ENCODE assay signal across 17 mouse cellular contexts in genomic region chr19:34758754-34759153, GRCm38 (mm10). TPM values are rescaled to one million over a fixed set of nuclear protein-coding genes. Genes with fewer than 3 reads are reported as not detected.
DNase-seq lines count a peak whose midpoint lies in the region; ATAC-seq and TF ChIP-seq lines count a peak whose summit lies in the region.
"Had no signal": no experiment of that assay in that cellular context is flagged by ENCODE, and none has a peak within 500 bp of the region (broad histone marks: within the 10 kb centered on the region; RNA-seq: fewer than 3 reads in every experiment).

No protein-coding gene starts in this region.

- 33% methylated on average over 1 of the region's 1 CpGs for WGBS in lung, embryonic 15.5 days
- 50% methylated on average over 1 of the region's 1 CpGs for WGBS in kidney, postnatal 0 days
- 48% methylated on average over 1 of the region's 1 CpGs for WGBS in liver, embryonic 16.5 days (ENCODE audit: insufficient replicate concordance)
- 91% methylated on average over 1 of the region's 1 CpGs for WGBS in embryonic facial prominence, embryonic 10.5 days

- peak overlapping the region; percentile 7 for H3K27ac ChIP-seq in lung, embryonic 15.5 days
- peak overlapping the region; percentile 31; the same call in 1 of the 2 replicates for H3K27ac ChIP-seq in kidney, postnatal 0 days
- H3K27ac ChIP-seq in liver, embryonic 16.5 days (ENCODE audit: low read length) = peak overlapping the region; percentile 54
- no peak overlapping the region for H3K27ac ChIP-seq in embryonic facial prominence, embryonic 10.5 days (replicated peaks)
- H3K27ac ChIP-seq: forebrain, embryonic 15.5 days; gastrocnemius, adult 2 months; limb, embryonic 10.5 days; neural tube, embryonic 12.5 days had no signal

- H3K9me3 ChIP-seq in lung, embryonic 15.5 days = no peaks in the 10 kb centered on the region
- no peaks in the 10 kb centered on the region for H3K9me3 ChIP-seq in kidney, postnatal 0 days (replicated peaks; ENCODE audit: low read length)
- no peaks in the 10 kb centered on the region for H3K9me3 ChIP-seq in liver, embryonic 16.5 days (replicated peaks; ENCODE audit: control insufficient read depth, low read length)
- no peaks in the 10 kb centered on the region for H3K9me3 ChIP-seq in embryonic facial prominence, embryonic 10.5 days
- H3K9me3 ChIP-seq: forebrain, embryonic 15.5 days; limb, embryonic 10.5 days; neural tube, embryonic 12.5 days had no signal

- no peak for ATAC-seq in lung, embryonic 15.5 days (ENCODE audit: borderline replicate concordance, extremely low read depth, low FRiP score, low TSS enrichment)
- ATAC-seq in kidney, postnatal 0 days (replicated peaks; ENCODE audit: low FRiP score, low read depth) = no peak; the same call in 1 of the 2 replicates
- peak; percentile 86 for ATAC-seq in liver, embryonic 16.5 days (ENCODE audit: low read depth)
- ATAC-seq in monocyte, adult 5-6 weeks (replicated peaks; ENCODE audit: insufficient number of reproducible peaks, low FRiP score, low TSS enrichment, poor library complexity, severe bottlenecking) = no peak
- ATAC-seq: activated CD4-positive, CD25-positive, alpha-beta regulatory T cell, adult 4 months; forebrain, embryonic 15.5 days; midbrain, embryonic 16.5 days had no signal

- no peaks in the 10 kb centered on the region for H3K27me3 ChIP-seq in lung, embryonic 15.5 days
- H3K27me3 ChIP-seq in kidney, postnatal 0 days (ENCODE audit: insufficient read depth, low read length) = no peaks in the 10 kb centered on the region
- H3K27me3 ChIP-seq in liver, embryonic 16.5 days (ENCODE audit: control insufficient read depth, insufficient read depth, low read depth, low read length) = no peaks in the 10 kb centered on the region
- no peaks in the 10 kb centered on the region for H3K27me3 ChIP-seq in embryonic facial prominence, embryonic 10.5 days (replicated peaks; ENCODE audit: low read depth, poor library complexity, severe bottlenecking)
- H3K27me3 ChIP-seq: forebrain, embryonic 15.5 days; neural tube, embryonic 12.5 days had no signal

- H3K4me2 ChIP-seq in lung, embryonic 15.5 days = no peak overlapping the region
- no peak overlapping the region for H3K4me2 ChIP-seq in kidney, postnatal 0 days (ENCODE audit: low read length)
- 0 out of 2 replicates have a peak overlapping the region, but pooled peaks have one; percentile 1 for H3K4me2 ChIP-seq in liver, embryonic 16.5 days (ENCODE audit: low read depth, low read length)
- H3K4me2 ChIP-seq: forebrain, embryonic 15.5 days; neural tube, embryonic 12.5 days had no signal

- no peak for TF ChIP-seq CTCF in kidney, postnatal 0 days (IDR thresholded peaks at IDR 0.05; ENCODE audit: low read depth)

- no peak overlapping the region for H3K9ac ChIP-seq in lung, embryonic 15.5 days
- no peak overlapping the region for H3K9ac ChIP-seq in kidney, postnatal 0 days (ENCODE audit: low read depth, low read length)
- H3K9ac ChIP-seq in liver, embryonic 16.5 days (ENCODE audit: low read depth, low read length) = no peak overlapping the region
- H3K9ac ChIP-seq: forebrain, embryonic 15.5 days; neural tube, embryonic 12.5 days had no signal

- no peaks in the 10 kb centered on the region for H3K4me1 ChIP-seq in lung, embryonic 15.5 days
- no peaks in the 10 kb centered on the region for H3K4me1 ChIP-seq in kidney, postnatal 0 days (replicated peaks; ENCODE audit: insufficient read depth, low read length)
- H3K4me1 ChIP-seq in liver, embryonic 16.5 days (ENCODE audit: control insufficient read depth, low read depth, low read length) = no peaks in the 10 kb centered on the region; the same call in 1 of the 2 replicates
- no peaks in the 10 kb centered on the region for H3K4me1 ChIP-seq in embryonic facial prominence, embryonic 10.5 days
- H3K4me1 ChIP-seq: forebrain, embryonic 15.5 days; limb, embryonic 10.5 days; neural tube, embryonic 12.5 days had no signal

- H3K4me3 ChIP-seq in lung, embryonic 15.5 days = no peak overlapping the region
- no peak overlapping the region for H3K4me3 ChIP-seq in kidney, postnatal 0 days (replicated peaks; ENCODE audit: low read depth, low read length)
- no peak overlapping the region for H3K4me3 ChIP-seq in liver, embryonic 16.5 days (ENCODE audit: low read depth, low read length)
- no peak overlapping the region for H3K4me3 ChIP-seq in embryonic facial prominence, embryonic 10.5 days
- H3K4me3 ChIP-seq: forebrain, embryonic 15.5 days; gastrocnemius, adult 2 months; limb, embryonic 10.5 days; neural tube, embryonic 12.5 days had no signal

- DNase-seq in lung, postnatal 36 days = no peak
- DNase-seq in heart, postnatal 4 days = peak; percentile 40
- DNase-seq in kidney, postnatal 0 days (ENCODE audit: low spot score) = no peak
- no peak for DNase-seq in urinary bladder, postnatal 25 days (ENCODE audit: low spot score)
- no peak for DNase-seq in embryonic facial prominence, embryonic 10.5 days (ENCODE audit: low spot score)
- DNase-seq: cerebellum, adult 11 months; gastrocnemius, adult 2 months; layer of hippocampus, postnatal 36 days; thymus, postnatal 25 days had no signal

- no peaks in the 10 kb centered on the region for H3K36me3 ChIP-seq in lung, embryonic 15.5 days
- no peaks in the 10 kb centered on the region for H3K36me3 ChIP-seq in kidney, postnatal 0 days (ENCODE audit: insufficient read depth, low read length)
- no peaks in the 10 kb centered on the region for H3K36me3 ChIP-seq in liver, embryonic 16.5 days (ENCODE audit: control insufficient read depth, insufficient read depth)
- no peaks in the 10 kb centered on the region for H3K36me3 ChIP-seq in embryonic facial prominence, embryonic 10.5 days (replicated peaks)
- H3K36me3 ChIP-seq: forebrain, embryonic 15.5 days; limb, embryonic 10.5 days; neural tube, embryonic 12.5 days had no signal

RNA-seq across cellular contexts. Expression of gene Slc16a12, which starts 11.7 kb away (rescaled TPM):
- 14.8 TPM in 2 replicates for polyA plus RNA-seq in lung, embryonic 15.5 days (2015; fragmentation: Nextera tagmentation; extraction: Ambion mirVana)
- total RNA-seq in heart, postnatal 4 days (2021) = 10 to 100 TPM; 13.3 to 13.4 TPM
- polyA plus RNA-seq in kidney, postnatal 0 days (2015; fragmentation: Nextera tagmentation; extraction: Ambion mirVana) = 30.1 and 33.6 TPM in 2 replicates
- 15.3 and 16.5 TPM in 2 replicates for polyA plus RNA-seq in liver, embryonic 16.5 days (2015; fragmentation: Nextera tagmentation; extraction: Ambion mirVana)
- 0.43 TPM in 1 of 3 replicates, not detected in the others for total RNA-seq in monocyte, adult 5-6 weeks (2017)
- polyA plus RNA-seq in embryonic facial prominence, embryonic 10.5 days (2016; fragmentation: Nextera tagmentation; extraction: Ambion mirVana) = 0.49 and 0.75 TPM in 2 replicates
- polyA plus RNA-seq: activated CD4-positive, CD25-positive, alpha-beta regulatory T cell, adult 4 months had no signal
